Comparison of ENCODE assay signal across 8 mouse cellular contexts in the genomic region with DNA sequence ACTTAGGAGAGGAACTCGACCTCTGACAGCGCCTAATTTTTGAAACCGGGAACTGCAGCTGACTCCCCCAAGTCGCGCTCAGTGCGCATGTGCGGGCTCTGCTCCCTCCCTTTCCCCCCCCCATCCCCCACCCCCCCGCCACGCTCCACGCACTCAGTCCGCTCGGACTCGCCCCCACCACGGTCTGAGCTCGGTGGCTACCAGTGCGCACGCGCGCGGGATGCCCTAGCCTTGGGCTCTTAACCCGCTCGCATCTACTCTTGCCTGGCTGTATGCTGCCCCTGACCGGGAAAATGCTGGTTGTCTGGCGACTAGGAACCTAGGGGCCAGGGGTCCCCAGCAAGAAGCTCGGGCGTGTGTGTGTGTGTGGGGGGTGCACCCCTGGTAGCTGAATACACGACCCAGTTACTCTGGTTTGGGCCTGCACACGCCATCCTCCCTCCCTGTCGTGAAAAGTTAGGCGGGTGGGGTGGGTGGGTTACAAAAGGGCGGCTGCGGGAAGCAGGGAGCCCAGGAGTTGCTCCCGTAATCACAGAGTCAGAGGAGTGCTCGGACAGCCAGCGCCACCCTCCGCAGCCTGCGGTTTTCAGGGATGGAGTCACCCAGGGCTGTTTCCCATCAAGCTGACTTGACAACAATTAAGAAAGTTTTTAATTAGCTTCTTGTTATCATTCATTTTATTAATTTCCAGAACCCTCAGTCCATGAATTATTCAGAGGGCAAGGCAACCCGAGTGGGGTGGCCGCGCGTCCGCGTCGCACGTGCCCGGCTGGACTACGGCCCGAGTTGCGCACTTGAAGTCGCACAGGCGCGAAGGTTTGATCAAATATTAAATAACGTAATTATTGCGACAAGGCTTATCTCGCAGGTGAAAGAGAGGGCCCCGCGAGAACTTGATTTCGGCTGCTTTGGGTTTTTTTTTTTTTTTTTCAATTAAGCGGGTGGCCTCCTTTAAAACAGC. TPM values are rescaled to one million over a fixed set of nuclear protein-coding genes. Genes with fewer than 3 reads are reported as not detected.
DNase-seq lines count a peak whose midpoint lies in the region; ATAC-seq lines count a peak whose summit lies in the region.

No protein-coding gene starts in this region.

- peaks cover 8% of the 10 kb centered on the region for H3K4me1 ChIP-seq in heart, embryonic 12.5 days (replicated peaks)
- peaks cover 20% of the 10 kb centered on the region for H3K4me1 ChIP-seq in hindbrain, embryonic 10.5 days (replicated peaks)
- H3K4me1 ChIP-seq in midbrain, embryonic 14.5 days (ENCODE audit: control insufficient read depth, insufficient read depth, low read length): 0 out of 2 replicates have a peak, but pooled peaks cover 3% of the 10 kb centered on the region

- intact Hi-C loops in heart, postnatal 14 days (cut with DNase I): no loop called here

- H3K27ac ChIP-seq in heart, embryonic 12.5 days (ENCODE audit: poor library complexity, severe bottlenecking): no peak overlapping the region
- peak overlapping the region; percentile 62 for H3K27ac ChIP-seq in hindbrain, embryonic 10.5 days
- H3K27ac ChIP-seq in midbrain, embryonic 14.5 days (replicated peaks; ENCODE audit: low read depth, low read length): peak overlapping the region; percentile 80

- no peak overlapping the region for H3K9ac ChIP-seq in heart, embryonic 12.5 days
- H3K9ac ChIP-seq in midbrain, embryonic 14.5 days (replicated peaks; ENCODE audit: low read length): no peak overlapping the region; the same call in 1 of the 2 replicates

- peaks cover 69% of the 10 kb centered on the region for H3K27me3 ChIP-seq in heart, embryonic 12.5 days (replicated peaks)
- peaks cover 98% of the 10 kb centered on the region for H3K27me3 ChIP-seq in hindbrain, embryonic 10.5 days (ENCODE audit: insufficient read depth, poor library complexity, severe bottlenecking)
- peaks cover 64% of the 10 kb centered on the region for H3K27me3 ChIP-seq in midbrain, embryonic 14.5 days (ENCODE audit: control insufficient read depth, insufficient read depth, low read length)

- under 1% methylated on average over 54 of the region's 59 CpGs for WGBS in heart, embryonic 12.5 days
- WGBS in hindbrain, embryonic 10.5 days: under 1% methylated on average over 59 of the region's 59 CpGs
- 1% methylated on average over 59 of the region's 59 CpGs for WGBS in midbrain, embryonic 14.5 days

- no peaks in the 10 kb centered on the region for H3K36me3 ChIP-seq in heart, embryonic 12.5 days
- H3K36me3 ChIP-seq in hindbrain, embryonic 10.5 days: no peaks in the 10 kb centered on the region
- H3K36me3 ChIP-seq in midbrain, embryonic 14.5 days (ENCODE audit: control insufficient read depth, insufficient read depth, low read length): no peaks in the 10 kb centered on the region

- peak overlapping the region; percentile 63 for H3K4me2 ChIP-seq in heart, embryonic 12.5 days
- peak overlapping the region; percentile 55 for H3K4me2 ChIP-seq in midbrain, embryonic 14.5 days (ENCODE audit: low read length)

- ATAC-seq in heart, embryonic 12.5 days (ENCODE audit: insufficient number of reproducible peaks, low FRiP score): peak; percentile 73
- peak; percentile 88 for ATAC-seq in midbrain, embryonic 14.5 days (ENCODE audit: low FRiP score, low TSS enrichment)

- peak overlapping the region; percentile 39 for H3K4me3 ChIP-seq in heart, embryonic 12.5 days
- peak overlapping the region; percentile 49 for H3K4me3 ChIP-seq in hindbrain, embryonic 10.5 days
- peak overlapping the region; percentile 28 for H3K4me3 ChIP-seq in midbrain, embryonic 14.5 days (replicated peaks; ENCODE audit: low read depth, low read length)

- no peaks in the 10 kb centered on the region for H3K9me3 ChIP-seq in heart, embryonic 12.5 days (replicated peaks)
- no peaks in the 10 kb centered on the region for H3K9me3 ChIP-seq in hindbrain, embryonic 10.5 days
- H3K9me3 ChIP-seq in midbrain, embryonic 14.5 days (ENCODE audit: control insufficient read depth, low read length): no peaks in the 10 kb centered on the region

- DNase-seq in heart, postnatal 14 days: no peak
- DNase-seq in R1 (ENCODE audit: low read depth, low spot score): peak; percentile 73
- DNase-seq in hindbrain, embryonic 10.5 days (ENCODE audit: low spot score): peak; percentile 91
- peak; percentile 89 for DNase-seq in midbrain, embryonic 14.5 days
- no peak for DNase-seq in right cerebral cortex, adult 18-20 months
- no peak for DNase-seq in layer of hippocampus, adult 18-20 months (ENCODE audit: low spot score in 2 of 2)
- no peak for DNase-seq in thymus, postnatal 36 days

RNA-seq across cellular contexts. Expression of a gene that starts 7.2 kb away (rescaled TPM):
- polyA plus RNA-seq in heart, embryonic 12.5 days (2016; fragmentation: Nextera tagmentation; extraction: Ambion mirVana): 0.08 TPM in 1 of 2 replicates, not detected in the other
- total RNA-seq in heart, postnatal 14 days (2021): under 1 TPM in 1 of 2 experiments, not detected in 1; 0.05 TPM
- 26.6 and 40.7 TPM in 2 replicates for polyA plus RNA-seq in hindbrain, embryonic 10.5 days (2016; fragmentation: Nextera tagmentation; extraction: Ambion mirVana)
- 60.4 and 103 TPM in 2 replicates for polyA plus RNA-seq in midbrain, embryonic 14.5 days (2014; fragmentation: Nextera tagmentation; extraction: Ambion mirVana)
- total RNA-seq in layer of hippocampus, adult 18-20 months (2021): not detected

Comparison
In these comparisons a context has a peak if more than half of its experiments do, and no peak if none do; other contexts are left out.
1. DNase-seq: peak in R1 (single experiment), hindbrain, embryonic 10.5 days (single experiment) and midbrain, embryonic 14.5 days (single experiment); none in heart, postnatal 14 days (0 of 2), right cerebral cortex, adult 18-20 months (single experiment), layer of hippocampus, adult 18-20 months (0 of 2) and thymus, postnatal 36 days (0 of 2).
2. RNA of a gene that starts 7.2 kb away (polyA plus RNA-seq): 60.4 to 103 TPM in midbrain, embryonic 14.5 days and 26.6 to 40.7 TPM in hindbrain, embryonic 10.5 days; 0.08 TPM in heart, embryonic 12.5 days; every median in the first group is over 10 times any median in the second.
3. Peak in every context shown above with its lines, with median percentiles within 50 percentile points of each other: H3K4me3 ChIP-seq.